Mouse (Mus musculus): ENCODE results near the gene Cpeb4. TPM values are rescaled to one million over a fixed set of nuclear protein-coding genes. Genes with fewer than 3 reads are reported as not detected.
"Not testable (repeated sequence)": the region's sequence is repeated elsewhere in the genome, so short reads cannot be mapped to it uniquely, and the experiment has no call there.

Gene Cpeb4
- polyA plus RNA-seq, 1 experiment from 2014 or later, result 15.4 TPM

DNA sequence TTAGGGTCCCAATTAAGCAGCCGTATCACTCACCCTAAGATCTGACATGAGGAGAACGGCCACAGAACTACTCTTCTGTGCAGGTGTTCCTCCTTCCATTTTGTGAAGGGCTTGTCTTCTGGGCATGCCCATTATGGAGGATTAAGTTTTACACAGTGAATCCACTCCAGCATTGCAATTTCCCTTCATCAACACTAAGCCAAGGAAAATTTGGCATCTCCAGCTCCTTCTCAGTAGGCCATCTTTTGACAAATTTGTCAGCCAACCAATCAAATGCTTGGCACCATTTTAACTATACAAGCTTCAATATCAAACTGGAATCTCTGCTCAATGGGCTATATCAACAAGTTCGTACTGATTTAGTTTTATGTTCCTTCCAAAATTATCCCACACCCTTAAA, 34.8 kb upstream of the Cpeb4 start:
- Histone ChIP-seq H3K27me3 (no peaks in the 10 kb centered on the region), H3K9ac (no peak overlapping the region), H3K27ac (replicated peaks) (no peak overlapping the region), H3K4me1 (replicated peaks) (peaks cover 20% of the 10 kb centered on the region), H3K9me3 (no peaks in the 10 kb centered on the region), H3K36me3 (no peaks in the 10 kb centered on the region), H3K4me2 (no peak overlapping the region), H3K4me3 (no peak overlapping the region)
- 78% methylated on average over 3 of the region's 3 CpGs for WGBS
- no peak for ATAC-seq (ENCODE audit: low FRiP score, low read depth)

DNA sequence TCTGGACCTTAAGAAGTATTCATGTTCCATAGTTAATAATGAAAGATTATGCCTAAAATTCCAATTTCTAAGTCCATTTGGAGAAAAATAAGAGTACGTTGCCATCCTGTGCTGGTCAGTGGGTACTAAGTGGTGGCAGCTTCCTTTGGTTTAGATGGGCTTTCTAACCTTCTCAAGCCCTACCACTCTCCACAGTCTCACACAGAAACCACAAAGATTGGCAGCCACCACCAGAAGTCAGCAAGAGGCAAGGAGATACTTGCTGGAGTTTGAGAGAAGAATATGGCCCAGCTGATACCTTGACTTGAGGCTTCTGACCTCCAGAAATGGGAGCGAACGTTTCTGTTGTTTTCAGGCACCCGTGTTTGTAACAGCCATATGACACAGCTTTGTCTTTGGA, 34.3 kb upstream of the Cpeb4 start:
- Histone ChIP-seq H3K4me1 (replicated peaks) (peaks cover 20% of the 10 kb centered on the region), H3K4me3 (no peak overlapping the region), H3K9ac (no peak overlapping the region), H3K36me3 (no peaks in the 10 kb centered on the region), H3K9me3 (no peaks in the 10 kb centered on the region), H3K27me3 (no peaks in the 10 kb centered on the region), H3K27ac (replicated peaks) (no peak overlapping the region), H3K4me2 (no peak overlapping the region)
- 82% methylated on average over 4 of the region's 4 CpGs for WGBS
- ATAC-seq (ENCODE audit: low FRiP score, low read depth), result no peak

DNA sequence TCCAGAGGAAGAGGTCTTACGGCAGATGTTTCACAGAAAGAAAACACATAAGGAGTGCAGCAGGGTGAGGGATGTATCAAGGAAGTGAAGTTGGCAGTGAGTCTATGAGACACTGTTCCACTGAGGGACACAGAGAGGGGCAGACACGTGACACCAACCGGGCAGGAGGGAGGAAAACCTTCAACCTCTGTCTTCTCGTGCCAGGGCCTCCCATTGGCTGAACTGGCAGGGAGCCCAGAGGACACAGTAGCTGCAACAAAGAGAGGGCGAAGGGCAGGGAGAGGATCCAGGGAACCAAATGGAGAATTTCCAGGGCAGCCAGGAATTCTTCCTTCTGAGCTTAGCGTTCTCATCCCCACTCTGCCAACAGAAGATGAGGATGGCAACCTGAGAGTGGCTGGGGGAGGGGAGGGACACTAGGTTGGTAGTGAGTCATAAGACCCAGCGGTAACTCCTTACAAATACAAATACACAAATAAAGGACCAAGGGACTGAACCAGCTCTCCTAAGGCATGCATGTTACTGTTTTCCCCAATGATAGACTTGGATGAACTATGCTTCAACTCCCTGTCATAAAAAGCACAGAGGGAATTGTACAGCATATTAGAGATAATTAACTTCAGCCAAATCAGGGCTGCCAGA, 33.4 kb upstream of the Cpeb4 start:
- no peaks in the 10 kb centered on the region for H3K36me3 ChIP-seq
- peak; percentile 88 for ATAC-seq (ENCODE audit: low FRiP score, low read depth)
- peak overlapping the region; percentile 63 for H3K27ac ChIP-seq (replicated peaks)
- H3K9ac ChIP-seq, result no peak overlapping the region
- H3K9me3 ChIP-seq, result no peaks in the 10 kb centered on the region
- no peaks in the 10 kb centered on the region for H3K27me3 ChIP-seq
- H3K4me1 ChIP-seq (replicated peaks), result peaks cover 20% of the 10 kb centered on the region
- H3K4me3 ChIP-seq, result no peak overlapping the region
- 17% methylated on average over 7 of the region's 7 CpGs for WGBS
- no peak overlapping the region for H3K4me2 ChIP-seq

DNA sequence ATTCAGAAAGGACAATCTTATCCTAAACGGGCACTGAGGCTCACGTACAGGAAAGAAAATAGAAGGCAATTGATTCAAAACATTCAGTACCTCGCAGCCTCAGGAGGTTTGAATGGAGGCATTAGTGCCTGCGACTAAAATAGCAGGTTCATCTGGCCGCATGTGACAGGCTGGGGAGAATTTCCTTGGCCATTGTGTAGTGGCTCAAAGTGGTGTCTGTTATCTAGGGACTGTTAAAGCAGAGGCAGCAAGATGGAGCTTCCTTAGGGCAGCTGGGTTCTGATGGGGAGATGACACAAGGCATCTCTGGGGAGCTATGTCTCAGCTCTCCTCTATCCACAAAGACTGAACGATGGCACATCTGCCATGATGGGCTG, 32.9 kb upstream of the Cpeb4 start:
- H3K9ac ChIP-seq, result no peak overlapping the region
- WGBS, result 16% methylated on average over 6 of the region's 6 CpGs
- ATAC-seq (ENCODE audit: low FRiP score, low read depth), result 0 out of 2 replicates have a peak, but pooled peaks have one; percentile 7

DNA sequence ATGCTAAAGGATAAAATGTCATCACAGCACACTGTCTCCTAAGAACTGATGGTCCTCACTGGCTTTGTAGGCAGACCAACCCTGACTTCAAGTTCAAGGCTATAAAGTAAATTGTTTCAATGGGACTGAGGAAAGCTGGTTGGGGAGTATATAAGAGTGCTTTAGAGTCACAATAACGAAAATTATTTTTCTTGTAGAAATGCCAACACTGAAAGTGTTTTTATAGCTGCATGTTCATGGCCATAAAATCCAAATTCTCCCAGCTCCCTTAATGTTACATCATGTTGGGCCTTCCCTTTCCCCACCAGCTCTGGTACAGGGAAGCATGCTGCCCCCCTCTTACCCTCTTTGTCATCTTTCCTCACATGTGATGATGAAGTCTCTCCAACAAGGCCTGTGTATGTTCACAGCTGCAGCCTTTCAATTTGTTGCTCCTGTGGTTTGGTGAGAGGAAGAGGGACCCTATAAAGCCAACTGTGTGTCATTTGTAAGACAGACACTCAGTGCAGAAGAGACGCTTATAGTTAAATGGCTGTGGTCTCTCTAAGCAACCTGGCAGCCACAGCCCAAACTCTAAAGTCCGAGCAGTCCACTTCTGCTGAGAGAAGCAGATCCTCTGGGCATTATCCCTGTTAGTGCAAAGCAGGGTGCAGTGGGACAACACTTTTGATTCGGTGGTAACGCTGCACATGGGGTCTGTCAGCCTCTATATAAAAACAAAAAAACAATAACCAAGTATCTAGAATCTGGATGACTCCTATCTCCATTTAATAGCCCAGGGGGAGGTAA, 29.6 kb upstream of the Cpeb4 start:
- H3K9ac ChIP-seq, result no peak overlapping the region
- H3K4me3 ChIP-seq, result no peak overlapping the region
- no peak for ATAC-seq (ENCODE audit: low FRiP score, low read depth)
- H3K4me2 ChIP-seq, result no peak overlapping the region
- peaks cover 34% of the 10 kb centered on the region for H3K4me1 ChIP-seq (replicated peaks)
- H3K36me3 ChIP-seq, result no peaks in the 10 kb centered on the region
- WGBS, result 81% methylated on average over 5 of the region's 5 CpGs
- no peaks in the 10 kb centered on the region for H3K9me3 ChIP-seq
- no peak overlapping the region for H3K27ac ChIP-seq (replicated peaks)
- no peaks in the 10 kb centered on the region for H3K27me3 ChIP-seq

More for the DNA sequence above, 32.9 kb upstream of the Cpeb4 start:
- H3K4me1 ChIP-seq (replicated peaks), result peaks cover 24% of the 10 kb centered on the region
- no peaks in the 10 kb centered on the region for H3K27me3 ChIP-seq
- H3K27ac ChIP-seq (replicated peaks), result peak overlapping the region; percentile 63
- H3K9me3 ChIP-seq, result no peaks in the 10 kb centered on the region
- no peak overlapping the region for H3K4me3 ChIP-seq
- H3K4me2 ChIP-seq, result no peak overlapping the region
- no peaks in the 10 kb centered on the region for H3K36me3 ChIP-seq

DNA sequence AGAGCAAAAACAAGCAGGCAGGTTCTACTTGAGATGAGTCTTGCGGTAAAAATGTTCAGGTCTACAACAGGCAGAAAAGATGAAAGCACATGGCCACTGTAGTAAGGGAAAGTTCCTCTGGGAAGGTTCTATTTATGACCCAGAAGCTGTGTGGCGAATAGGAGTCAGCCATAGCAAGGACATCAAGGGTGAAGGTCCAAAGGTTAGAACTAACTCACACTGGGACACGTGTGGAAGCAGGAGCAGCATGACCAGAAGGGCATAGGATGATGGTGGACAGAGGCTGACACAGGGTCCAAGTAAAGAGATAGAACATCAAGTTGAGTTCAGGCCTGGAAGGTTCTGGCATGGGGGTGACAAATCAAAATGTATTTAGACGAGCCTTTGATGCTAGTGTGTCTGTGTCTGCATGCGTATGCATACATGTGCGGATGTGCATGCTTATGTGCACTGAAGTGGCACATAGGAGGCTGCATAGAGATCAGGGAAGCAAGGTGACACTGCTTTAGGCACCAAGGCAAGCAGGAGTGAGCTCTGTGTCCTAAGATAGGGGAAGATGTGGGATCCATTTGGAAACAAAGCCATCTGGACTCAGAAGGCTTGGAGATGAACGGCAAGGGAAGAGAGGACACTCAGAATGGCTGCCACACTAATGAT, 28.7 kb upstream of the Cpeb4 start:
- Histone ChIP-seq H3K4me3 (no peak overlapping the region), H3K4me1 (replicated peaks) (peaks cover 37% of the 10 kb centered on the region), H3K27ac (replicated peaks) (no peak overlapping the region), H3K9me3 (no peaks in the 10 kb centered on the region), H3K36me3 (no peaks in the 10 kb centered on the region), H3K9ac (no peak overlapping the region), H3K27me3 (no peaks in the 10 kb centered on the region), H3K4me2 (no peak overlapping the region)
- ATAC-seq (ENCODE audit: low FRiP score, low read depth), result no peak
- 90% methylated on average over 7 of the region's 7 CpGs for WGBS

DNA sequence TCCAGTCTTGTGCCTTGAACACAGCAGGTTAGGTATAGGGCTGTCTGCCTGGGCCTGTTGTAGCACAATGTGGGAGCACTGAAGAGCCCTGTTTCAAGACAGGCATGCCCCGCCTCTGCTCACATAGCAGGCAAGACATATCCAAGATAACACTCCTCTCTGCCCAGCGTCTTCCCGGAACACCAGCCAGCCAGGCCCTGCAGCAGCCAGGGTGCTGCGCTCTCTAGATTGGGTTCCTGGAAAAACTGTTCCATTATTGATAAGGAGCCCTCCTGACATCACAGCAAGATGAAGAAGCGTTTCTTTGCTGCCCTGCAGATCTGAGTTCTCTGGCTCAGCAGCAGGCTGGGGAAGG, 28.2 kb upstream of the Cpeb4 start:
- H3K4me2 ChIP-seq, result no peak overlapping the region
- 75% methylated on average over 5 of the region's 5 CpGs for WGBS
- peaks cover 32% of the 10 kb centered on the region for H3K4me1 ChIP-seq (replicated peaks)
- no peaks in the 10 kb centered on the region for H3K27me3 ChIP-seq
- ATAC-seq (ENCODE audit: low FRiP score, low read depth), result no peak
- no peak overlapping the region for H3K9ac ChIP-seq
- H3K9me3 ChIP-seq, result no peaks in the 10 kb centered on the region
- H3K36me3 ChIP-seq, result no peaks in the 10 kb centered on the region
- no peak overlapping the region for H3K27ac ChIP-seq (replicated peaks)
- H3K4me3 ChIP-seq, result no peak overlapping the region

DNA sequence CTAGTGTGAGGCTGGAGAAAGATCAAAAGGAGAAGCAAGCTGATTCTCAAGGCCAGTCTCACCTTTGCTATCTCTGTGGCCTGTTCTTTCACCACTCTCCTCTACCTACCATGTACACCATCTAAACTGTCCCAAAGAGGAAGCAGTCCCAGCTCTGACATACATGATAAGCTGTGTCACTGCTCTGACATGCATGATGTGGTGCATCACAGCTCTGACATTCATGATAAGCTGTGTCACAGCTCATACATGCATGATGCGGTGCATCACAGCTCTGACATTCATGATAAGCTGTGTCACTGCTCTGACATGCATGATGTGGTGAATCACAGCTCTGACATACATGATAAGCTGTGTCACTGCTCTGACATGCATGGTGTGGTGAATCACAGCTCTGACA, 26.9 kb upstream of the Cpeb4 start:
- not testable (repeated sequence) for H3K4me3 ChIP-seq
- 92% methylated on average over 1 of the region's 1 CpGs for WGBS

DNA sequence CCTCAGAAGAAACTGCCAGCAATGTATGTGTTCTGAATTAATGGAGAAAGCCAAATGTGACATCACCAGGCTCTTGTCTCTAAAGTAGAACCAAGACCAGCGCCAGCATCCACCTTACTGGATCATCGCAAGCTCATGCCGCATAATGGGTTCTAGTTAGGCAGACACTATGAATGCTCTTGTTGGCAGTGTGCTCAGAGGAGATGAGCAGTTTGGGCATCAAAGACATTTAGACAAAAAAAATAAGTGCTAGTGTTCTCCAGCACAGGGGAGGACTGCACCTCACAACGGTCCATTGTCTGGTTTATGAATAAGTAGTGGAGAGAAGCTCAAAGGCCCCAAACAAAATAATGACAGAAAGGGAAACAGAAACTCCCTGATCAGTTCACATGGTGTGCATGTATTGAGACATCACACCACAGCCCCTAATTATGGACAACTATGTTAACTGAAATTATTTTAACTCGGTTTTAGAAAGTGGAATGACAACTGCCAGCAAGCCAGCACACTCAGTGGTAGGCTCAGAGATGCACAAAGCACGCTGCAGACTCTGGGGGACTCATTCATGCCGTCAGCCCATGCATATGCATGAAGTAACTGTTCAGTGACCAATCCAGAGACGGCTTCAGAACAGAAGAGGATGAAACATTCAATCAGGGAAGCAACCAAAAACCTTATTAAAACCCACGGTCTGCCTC, 25.1 kb upstream of the Cpeb4 start:
- peak overlapping the region; percentile 74 for H3K27ac ChIP-seq (replicated peaks)
- WGBS, result 21% methylated on average over 9 of the region's 9 CpGs
- H3K9ac ChIP-seq, result no peak overlapping the region
- no peaks in the 10 kb centered on the region for H3K9me3 ChIP-seq
- H3K36me3 ChIP-seq, result no peaks in the 10 kb centered on the region
- no peaks in the 10 kb centered on the region for H3K27me3 ChIP-seq
- peak overlapping the region; percentile 11; the same call in 1 of the 2 replicates for H3K4me2 ChIP-seq
- H3K4me1 ChIP-seq (replicated peaks), result peaks cover 26% of the 10 kb centered on the region
- H3K4me3 ChIP-seq, result no peak overlapping the region
- ATAC-seq (ENCODE audit: low FRiP score, low read depth), result peak; percentile 90

More for the DNA sequence above, 26.9 kb upstream of the Cpeb4 start:
- not testable (repeated sequence) for H3K27me3 ChIP-seq; H3K27ac ChIP-seq (replicated peaks); H3K9ac ChIP-seq; H3K36me3 ChIP-seq; H3K9me3 ChIP-seq; ATAC-seq (ENCODE audit: low FRiP score, low read depth); H3K4me2 ChIP-seq
- peaks cover 23% of the 10 kb centered on the region for H3K4me1 ChIP-seq (replicated peaks)

DNA sequence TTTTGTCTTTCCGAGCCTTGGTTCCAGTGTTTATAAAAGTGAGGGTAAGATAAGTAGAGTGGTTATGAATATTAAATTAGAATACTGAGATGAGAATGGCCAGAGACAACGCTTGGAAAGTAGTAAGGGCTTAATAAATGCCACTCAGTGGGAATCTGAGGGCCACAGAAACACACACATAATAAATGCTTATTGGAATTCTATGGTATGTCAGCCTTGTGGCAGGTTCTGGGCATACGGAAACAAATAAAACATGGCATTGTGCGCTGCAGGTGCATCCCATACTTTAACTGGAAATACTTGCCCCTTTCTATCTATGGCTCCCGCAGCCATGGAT, 24.6 kb upstream of the Cpeb4 start:
- WGBS, result 34% methylated on average over 5 of the region's 5 CpGs
- no peaks in the 10 kb centered on the region for H3K9me3 ChIP-seq
- peak overlapping the region; percentile 11; the same call in 1 of the 2 replicates for H3K4me2 ChIP-seq

DNA sequence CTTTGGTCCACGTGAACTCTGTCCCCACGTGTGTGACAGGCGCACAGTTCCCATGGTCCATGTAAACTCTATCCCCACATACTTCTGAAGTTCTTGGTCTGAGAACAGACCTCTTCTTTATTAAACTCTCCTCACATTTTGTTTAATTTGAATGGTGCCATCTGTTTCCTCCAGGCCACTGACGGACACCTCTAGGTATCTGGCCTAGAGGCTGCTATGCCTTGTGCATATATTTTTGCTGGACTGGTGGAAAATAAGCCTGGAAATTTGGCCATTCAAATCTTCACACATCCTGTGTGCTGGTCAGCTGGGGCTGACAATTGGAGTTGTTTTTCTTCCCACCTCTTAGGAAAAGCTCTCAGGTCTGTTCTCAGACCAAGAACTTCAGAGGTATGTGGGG, 23.3 kb upstream of the Cpeb4 start:
- H3K4me2 ChIP-seq, result no peak overlapping the region
- no peaks in the 10 kb centered on the region for H3K36me3 ChIP-seq
- H3K9me3 ChIP-seq, result no peaks in the 10 kb centered on the region
- no peaks in the 10 kb centered on the region for H3K27me3 ChIP-seq
- H3K9ac ChIP-seq, result no peak overlapping the region
- no peak overlapping the region for H3K27ac ChIP-seq (replicated peaks)
- peaks cover 26% of the 10 kb centered on the region for H3K4me1 ChIP-seq (replicated peaks)
- 79% methylated on average over 4 of the region's 4 CpGs for WGBS
- no peak for ATAC-seq (ENCODE audit: low FRiP score, low read depth)
- H3K4me3 ChIP-seq, result no peak overlapping the region

More for the DNA sequence above, 24.6 kb upstream of the Cpeb4 start:
- no peak overlapping the region for H3K9ac ChIP-seq
- no peak overlapping the region for H3K4me3 ChIP-seq
- ATAC-seq (ENCODE audit: low FRiP score, low read depth), result no peak
- no peaks in the 10 kb centered on the region for H3K27me3 ChIP-seq
- peak overlapping the region; percentile 74 for H3K27ac ChIP-seq (replicated peaks)
- H3K36me3 ChIP-seq, result no peaks in the 10 kb centered on the region
- H3K4me1 ChIP-seq (replicated peaks), result peaks cover 26% of the 10 kb centered on the region

All from hindbrain, embryonic 15.5 days (tissue).